Mouse (Mus musculus) frontal cortex, postnatal 25 days (tissue): ENCODE data around the gene Kcnj3.
"Not testable (repeated sequence)": the region's sequence is repeated elsewhere in the genome, so short reads cannot be mapped to it uniquely, and the experiment has no call there.

Experiments
- DNase-seq, 2 experiments: peaks; one replicate each; pipeline ENCODE4 v3.0.0; 2022; ENCODE audit warnings: low spot score in 2 of 2

The Kcnj3 gene

DNA sequence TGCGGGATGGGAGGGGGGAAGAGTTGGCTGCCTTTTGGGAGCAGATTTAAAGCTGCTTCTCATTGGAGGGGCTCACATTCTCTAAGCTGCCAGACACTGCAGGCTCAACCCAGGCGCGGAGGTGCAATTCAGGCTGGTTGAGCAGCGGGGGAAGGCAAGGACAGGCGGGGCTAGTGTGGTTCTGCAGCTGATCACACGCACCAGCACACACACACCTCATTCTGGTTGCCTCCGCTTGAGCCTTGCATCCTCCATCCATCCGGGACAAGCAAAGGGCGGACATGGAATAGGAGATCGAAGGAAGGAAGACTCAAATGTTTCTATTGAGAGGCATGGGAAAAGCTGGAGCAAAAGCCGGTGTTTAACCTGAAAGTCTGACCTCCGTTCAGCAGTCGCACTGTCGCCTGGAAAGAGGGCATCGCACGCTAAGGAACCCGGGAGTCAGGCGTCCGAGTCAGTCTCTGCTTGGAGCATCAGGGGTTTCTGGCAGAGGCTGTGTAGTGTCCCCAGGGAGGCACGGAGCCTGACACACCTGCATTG lies at the start of gene Kcnj3:
TSS of gene Kcnj3 (plus strand) at position 250 of the 540 bp plus-strand sequence.
- peak; percentile 40 to 58 for DNase-seq

DNA sequence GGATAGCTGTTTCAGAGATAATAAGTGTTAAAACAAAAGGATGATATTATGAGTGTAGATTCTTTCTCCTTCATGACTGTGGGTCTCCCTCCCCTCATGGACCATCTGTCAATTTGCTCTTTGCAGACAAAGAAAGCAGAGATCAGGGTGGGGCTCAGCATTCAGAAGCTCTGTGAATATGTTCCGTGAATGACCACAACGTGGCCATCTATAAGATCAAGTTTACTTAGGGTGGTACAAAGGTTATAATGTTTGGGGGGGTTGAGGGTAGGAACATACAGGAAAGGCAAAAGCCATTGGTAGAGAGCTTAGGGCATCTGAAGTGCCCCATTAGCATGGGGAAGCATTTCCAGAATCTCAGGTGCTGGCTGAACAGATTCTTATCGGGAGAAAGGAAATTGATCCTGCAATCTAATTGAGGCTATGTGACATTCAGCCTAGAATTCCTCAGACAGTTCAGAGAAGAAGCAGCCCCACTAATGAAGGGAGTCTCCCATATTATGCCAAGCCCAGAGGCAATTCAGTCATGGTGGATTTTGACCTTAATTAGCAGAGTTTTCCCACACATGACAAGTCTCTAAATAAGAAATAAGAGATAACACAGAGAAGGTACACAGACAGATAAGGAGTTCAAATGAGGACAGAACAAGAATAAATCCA lies 45.3 kb upstream of the Kcnj3 start:
- DNase-seq, result no peak

DNA sequence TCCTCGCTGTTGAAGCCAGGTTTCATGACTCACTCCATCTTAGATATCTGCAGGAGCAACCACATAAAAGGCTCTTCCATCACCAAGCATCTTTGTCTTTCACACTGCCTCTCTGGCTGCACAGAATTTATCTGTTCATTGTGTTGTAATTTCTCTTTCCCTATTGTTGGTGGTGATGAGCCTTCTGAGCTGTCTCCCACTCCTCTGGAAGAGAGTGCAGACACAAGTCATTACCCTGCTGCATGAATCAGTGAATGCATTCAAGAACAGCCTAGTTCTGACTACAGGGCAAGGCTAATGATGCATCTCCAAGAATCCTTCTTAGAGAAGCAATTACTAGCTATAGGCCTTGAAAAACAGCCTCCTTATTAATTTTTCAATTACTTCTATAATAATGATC lies 30.5 kb upstream of the Kcnj3 start:
- no peak for DNase-seq

DNA sequence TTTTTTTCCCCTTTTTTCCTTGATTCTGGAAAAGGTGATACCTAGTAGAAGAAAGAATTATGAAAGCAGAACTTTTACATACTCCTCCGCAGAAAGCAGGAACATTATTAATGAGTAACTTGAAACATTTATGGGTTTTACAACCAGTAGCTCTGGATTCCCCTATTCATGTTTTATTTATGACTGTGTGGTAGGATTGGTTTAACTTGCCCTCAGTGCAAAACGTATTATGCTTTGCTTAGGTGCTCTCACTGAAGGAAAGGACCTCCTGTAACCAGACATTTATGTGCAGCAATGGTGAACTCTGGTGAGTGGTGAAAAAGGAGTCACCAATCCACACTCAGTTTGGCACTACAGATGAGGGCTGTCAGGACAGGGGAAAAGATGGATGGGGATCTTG lies 8.1 kb upstream of the Kcnj3 start:
- DNase-seq, result no peak

DNA sequence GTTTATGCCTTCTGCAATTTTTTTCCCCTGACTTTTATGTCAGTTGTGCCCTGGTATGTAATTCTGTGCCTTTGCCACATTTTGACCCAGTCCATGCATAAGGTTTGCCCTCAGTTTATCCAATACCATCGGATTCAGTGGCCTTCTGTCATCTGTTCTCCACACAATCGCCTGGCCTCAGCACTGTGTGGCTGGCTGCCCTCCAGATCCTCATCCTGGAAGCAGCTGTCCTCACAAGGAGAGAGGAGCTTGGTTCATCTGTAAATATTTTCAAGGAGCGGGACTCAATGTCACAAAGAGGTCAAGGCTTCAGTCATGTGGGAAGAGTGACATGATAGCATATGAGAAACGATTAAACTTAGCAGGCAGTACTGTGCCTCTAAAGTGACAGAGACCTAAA lies 3.7 kb upstream of the Kcnj3 start:
- no peak for DNase-seq

DNA sequence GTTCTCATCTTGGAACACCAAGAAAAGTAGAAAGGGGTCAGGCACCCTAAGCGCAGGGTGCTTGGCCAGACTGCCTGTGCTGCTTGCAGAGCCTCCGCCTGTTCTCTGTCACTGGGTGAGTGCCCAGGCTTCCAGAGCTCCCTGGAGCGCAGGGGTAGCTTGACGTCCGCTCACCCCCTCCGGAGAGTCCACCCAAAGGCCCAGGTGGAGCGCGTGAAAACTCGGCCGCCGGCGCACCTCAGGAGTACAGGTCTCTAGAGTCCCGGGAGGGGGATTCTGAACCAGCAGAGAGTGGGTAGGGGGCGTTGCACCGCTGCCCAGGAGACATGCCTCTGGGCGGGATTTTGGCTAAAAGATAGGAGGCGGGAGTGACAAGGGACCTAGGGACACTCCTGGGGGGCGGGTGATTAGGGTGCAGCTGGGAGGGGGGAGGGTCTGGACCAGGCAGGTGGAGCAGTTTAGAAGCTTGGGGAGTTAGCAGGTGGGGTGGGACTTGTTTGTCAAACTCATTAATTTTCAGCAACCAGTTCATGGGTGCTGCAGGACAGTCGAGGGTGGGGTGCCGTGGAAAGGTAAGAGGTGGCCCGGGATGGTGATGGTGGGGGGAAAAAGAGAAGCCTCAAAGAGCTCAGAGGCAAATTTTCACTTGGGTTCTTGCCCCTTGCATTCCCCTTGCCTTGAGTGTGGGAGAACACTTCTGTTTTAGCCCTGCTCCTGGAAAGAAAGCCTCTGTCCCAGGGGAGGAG lies 664 bp downstream of the Kcnj3 start:
- peak in 1 of 2 experiments; percentile 19 for DNase-seq

DNA sequence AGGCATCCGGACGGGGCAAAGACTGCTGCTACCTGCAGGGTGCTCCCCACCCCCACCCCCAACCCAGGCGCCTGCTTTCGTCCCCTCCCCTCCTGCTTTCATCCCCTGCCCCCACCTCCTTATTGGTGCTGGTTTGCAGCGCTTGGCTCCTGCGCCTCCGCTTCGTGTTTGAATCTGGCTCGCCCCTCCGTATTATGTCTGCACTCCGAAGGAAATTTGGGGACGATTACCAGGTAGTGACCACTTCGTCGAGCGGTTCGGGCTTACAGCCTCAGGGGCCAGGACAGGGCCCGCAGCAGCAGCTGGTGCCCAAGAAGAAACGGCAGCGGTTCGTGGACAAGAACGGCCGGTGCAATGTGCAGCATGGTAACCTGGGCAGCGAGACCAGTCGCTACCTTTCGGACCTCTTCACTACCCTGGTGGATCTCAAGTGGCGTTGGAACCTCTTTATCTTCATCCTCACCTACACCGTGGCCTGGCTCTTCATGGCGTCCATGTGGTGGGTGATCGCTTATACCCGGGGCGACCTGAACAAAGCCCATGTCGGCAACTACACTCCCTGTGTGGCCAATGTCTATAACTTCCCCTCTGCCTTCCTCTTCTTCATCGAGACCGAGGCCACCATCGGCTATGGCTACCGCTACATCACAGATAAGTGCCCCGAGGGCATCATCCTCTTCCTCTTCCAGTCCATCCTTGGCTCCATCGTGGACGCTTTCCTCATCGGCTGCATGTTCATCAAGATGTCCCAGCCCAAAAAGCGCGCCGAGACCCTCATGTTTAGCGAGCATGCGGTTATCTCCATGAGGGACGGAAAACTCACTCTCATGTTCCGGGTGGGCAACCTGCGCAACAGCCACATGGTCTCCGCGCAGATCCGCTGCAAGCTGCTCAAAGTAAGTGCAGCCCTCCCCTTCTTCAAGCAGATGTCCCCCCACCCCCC lies 1.5 kb downstream of the Kcnj3 start:
- peak in 1 of 2 experiments; percentile 17 for DNase-seq

DNA sequence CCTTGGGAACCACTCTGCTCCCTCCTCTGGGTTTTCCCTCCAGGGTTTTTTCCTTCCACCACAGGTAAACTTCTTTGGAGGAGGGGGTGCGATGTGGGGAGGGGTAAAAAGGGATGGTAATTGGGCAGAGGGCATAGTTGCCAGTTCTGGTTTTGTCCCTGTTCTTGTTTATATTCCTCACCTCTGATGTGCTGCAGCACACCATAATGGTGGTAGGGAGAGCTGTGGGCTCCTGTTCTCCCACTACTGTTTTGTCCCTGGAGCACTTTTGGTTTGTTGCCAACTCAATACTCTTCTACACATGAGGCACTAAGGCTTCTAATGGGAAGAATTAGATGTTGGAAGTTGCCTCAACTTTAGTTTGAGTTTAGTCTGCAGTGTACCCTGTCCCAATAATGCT lies 2.2 kb downstream of the Kcnj3 start:
- DNase-seq, result no peak

DNA sequence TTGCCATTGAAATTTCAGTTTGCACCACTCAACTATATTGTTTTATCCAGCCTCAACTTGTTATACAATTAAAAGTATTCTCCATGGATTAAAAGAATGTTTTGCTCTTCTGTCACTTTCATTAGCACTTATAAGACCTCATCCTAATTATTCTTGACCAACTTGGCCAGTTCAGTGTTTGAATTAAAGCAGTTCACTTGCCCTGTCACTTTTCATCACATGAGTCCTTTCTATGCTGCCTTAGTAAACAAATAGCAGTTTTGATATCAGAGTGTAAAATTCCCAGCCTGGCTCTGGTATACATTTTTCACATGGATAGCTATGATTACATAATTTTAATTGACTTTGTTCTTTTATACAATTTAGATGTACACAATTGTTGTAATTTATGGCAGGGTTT lies 3.4 kb downstream of the Kcnj3 start:
- no peak for DNase-seq

DNA sequence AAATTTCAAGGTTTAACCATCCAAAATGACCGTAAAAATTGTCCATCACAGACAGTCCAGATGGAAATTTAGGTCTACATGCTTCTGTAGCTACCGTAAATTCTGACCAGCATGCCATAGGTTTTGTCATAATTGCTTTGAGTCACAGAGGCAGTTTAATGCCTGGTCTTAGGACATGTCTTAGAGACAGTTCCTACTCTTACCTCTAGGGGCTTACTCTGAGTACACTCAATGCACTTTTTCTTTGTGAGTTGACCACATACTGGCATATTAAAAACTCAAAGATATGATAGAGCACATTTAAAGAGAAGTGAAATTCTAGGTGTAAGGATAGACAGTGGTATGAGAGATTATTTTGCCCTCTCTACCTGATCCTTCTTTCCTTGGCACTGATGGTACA lies 6.2 kb downstream of the Kcnj3 start:
- DNase-seq, result no peak

DNA sequence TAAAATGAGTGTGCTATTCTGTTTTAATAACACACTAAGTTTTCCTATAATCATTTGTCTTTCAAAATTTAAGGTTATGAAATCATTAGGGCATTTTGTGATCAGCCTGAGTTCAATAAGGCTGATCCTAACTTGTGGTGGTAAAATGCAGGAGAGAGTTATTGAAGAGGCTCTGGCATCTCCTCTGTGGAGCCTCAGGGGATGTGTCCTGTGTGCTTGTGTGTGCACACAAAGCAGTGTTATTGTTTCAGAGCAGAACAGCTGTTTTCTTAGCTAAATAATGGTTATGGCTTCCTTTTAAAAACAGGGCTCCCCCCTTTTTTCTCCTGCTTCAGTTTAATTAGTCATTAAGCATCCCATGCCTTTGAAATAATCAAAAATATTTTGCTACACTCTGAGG lies 11.5 kb downstream of the Kcnj3 start:
- DNase-seq, result no peak

DNA sequence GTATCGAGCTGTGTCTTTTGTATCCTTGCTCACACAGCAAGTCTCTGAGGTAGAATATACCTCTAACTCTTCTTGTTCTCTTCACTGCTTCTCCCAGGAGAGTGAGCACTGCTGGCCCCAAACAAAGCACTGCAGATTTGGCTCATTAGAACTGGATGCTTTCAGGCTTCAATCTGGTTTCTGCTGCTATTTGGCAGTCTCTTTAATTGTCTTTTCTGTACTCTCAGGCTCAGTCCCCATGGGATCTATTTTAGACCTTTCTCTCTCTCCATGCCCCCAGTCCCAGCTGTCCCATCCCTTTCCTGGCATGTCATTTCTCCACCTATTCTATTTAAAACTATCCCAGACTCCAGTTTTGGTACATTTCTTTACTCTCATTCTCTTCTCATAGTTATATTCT lies 15.0 kb downstream of the Kcnj3 start:
- no peak for DNase-seq

DNA sequence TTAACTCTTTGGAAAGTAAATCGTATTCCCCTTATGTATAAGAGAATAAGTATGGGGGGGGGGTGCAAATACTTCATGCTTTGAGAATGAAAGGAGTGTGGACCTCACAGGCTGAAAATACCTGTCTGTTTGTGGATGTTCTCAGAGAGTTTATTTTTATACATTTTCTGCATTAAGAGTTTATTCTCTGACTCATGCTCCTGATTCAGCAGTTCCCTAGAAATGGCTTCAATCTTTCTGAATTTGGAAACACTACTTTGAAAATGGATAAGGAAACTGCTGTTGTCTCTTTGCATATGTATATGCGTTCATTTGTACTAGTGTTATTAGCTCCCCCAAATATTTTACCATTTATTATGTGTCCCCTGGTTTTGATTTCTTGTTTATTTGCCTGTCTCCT lies 23.4 kb downstream of the Kcnj3 start:
- no peak for DNase-seq

DNA sequence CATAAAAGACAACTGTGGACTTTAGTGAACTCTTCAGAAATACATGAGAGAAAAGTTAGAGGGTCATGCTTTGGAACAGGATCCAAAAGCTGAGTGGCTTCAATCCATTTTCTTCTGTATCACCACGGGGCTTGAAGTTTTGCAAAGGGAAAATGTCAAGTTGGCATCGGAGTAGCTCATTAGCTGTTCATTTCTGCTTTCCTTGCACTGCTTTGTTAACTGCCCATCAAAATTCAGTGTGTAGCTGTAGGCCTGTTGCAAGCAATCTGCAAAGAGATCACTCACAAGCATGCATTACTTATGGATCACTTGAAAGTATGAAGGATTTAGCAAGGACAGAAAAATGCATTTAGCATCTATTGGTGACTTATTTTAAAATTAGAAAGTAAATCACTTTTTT lies 33.4 kb downstream of the Kcnj3 start:
- DNase-seq, result no peak

DNA sequence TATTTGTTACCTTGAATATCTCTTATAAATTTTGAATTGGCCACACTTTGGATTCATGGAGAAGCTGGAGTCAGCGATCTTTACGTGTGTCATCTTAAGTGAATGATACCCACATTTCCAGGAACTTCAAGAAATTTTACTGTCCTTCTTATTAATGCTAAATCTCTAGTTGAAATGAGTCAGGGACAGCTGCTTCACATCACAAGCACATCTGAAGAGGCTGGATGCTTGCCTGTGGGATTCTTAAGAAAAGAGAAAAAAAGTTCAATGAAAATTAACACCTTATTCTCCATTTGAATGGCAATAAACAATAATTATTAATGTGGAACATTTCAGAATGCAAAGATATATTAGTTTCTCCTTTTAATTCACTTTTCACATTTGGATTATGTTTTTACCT lies 34.2 kb downstream of the Kcnj3 start:
- DNase-seq, result no peak

DNA sequence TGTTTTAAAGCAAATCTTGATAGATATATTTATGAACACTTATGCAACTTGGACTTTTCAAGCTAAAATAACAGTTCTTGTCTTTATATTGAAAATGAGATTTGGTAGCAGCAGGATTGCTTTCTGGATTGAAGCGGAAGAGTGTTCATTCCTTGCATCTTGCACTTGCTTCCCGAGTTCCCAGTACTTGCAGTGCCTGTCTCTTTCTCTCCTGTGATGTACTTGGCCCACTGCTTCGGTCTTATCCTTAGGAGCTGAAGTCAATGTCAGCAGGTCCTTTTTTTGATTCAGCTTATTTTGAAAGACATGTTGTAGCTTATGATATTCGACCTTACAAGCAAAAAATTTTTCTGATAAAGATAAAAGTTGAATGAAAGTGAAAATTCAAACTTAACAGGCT lies 43.7 kb downstream of the Kcnj3 start:
- DNase-seq, result no peak

DNA sequence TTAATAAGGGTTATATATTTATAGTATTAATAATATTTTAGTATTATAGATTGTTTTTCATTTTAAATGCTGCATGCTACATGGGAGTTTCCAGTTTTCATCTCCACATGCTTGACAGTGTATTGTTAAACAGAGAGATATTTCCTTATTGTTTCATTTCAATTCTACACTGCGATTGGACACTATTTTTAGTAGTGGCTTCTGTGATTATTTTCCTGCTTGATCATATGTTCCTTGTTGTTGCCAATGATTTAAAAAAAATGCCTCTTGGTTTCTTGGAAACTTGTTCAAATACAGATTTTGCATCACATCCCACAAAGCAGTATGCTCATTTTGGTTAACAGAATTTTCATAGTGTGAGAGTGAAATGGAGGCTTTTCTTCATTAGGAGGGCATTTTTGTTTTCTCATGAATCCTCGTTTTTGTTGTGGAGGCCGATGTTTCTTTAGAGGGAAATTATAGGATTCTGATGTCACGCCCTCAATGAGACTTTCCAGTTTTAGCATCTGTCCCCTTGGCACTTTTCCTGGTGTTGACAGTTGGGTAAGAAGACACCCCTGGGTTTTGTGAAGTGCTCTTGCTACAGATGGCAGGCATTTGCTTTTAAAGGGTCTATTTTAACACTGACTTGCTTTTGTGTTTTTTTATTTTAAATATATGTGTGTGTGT lies 44.3 kb downstream of the Kcnj3 start:
- DNase-seq, result no peak

DNA sequence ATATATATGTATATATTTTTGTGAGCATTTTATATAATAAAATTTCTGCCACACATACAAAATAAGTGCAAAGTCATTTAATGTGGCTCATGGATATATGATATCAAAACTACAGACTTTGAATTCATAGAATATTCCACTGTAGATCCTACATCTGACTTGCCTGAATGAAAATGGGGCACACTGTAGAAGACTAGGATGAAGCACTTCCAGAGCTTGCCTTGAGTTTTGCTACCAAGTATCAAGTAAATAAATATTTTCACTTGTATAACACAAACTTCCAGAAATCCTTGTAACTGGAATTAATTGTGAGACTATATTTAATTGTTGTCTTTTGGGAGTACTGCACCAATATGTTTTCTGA lies 44.8 kb downstream of the Kcnj3 start:
- DNase-seq, result no peak

DNA sequence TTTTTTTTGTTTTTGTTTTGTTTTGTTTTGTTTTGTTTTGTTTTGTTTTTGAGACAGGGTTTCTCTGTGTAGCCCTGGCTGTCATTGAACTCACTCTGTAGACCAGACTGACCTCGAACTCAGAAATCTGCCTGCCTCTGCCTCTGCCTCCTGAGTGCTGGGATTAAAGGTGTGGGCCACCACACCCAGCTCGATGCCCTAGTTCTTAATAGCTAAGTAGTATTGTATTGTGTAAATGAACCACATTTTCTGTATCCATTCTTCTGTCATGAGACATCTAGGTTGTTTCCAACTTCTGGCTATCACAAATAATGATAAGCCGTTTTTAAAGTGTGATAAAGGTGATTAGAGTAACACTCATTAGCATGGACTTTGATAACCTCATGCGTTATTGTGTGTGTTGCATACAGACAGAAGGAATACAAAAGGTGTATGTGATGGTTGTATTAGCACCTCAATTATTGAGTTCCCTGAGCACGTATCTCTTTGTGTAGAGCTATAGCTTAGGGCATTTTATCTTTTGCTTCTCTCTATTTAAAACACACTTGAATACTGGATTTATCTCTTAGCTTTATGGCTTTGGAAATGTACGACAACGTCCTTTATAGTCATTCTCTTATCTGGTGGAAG lies 49.8 kb downstream of the Kcnj3 start:
- not testable (repeated sequence) for DNase-seq

DNA sequence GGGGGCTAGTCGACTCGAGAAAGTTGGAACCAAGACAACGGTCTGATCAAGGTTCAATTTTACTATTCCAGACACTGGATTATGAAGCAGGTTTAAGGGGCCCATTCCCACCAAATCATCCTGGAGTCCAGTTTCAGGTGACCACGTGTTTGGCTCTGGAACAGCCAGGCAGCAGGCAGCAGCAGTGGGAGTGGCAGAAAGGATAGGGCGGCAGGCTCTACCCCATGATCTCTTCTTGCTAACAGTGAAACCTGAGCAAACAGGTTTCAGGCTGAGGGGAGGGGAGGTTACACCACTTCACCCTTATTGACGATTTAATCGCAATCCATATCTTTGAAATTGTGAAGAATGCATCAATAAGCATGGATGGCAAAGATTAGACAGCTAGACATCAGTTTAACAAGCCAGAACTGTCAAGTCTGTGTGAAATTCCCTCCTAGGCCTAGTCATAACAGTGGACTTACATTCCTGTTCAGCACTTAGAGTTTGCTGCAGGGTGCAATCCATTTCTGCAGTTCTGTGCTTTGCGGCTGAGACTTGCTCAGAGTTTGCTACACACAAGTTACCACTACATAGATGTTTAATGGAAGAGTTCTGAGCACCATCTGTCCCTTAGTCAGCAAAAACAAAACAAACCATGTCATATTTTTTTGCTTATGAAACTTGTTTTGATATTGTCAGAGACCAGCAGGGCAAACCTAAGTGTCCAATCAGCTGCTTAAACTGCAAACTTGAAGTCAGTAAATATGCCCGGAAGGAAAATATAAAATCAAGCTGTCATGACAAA lies 67.8 kb downstream of the Kcnj3 start:
- DNase-seq, result no peak
